Mouse (Mus musculus) midbrain, embryonic 16.5 days (tissue): ENCODE measurements around the gene Ghrl. TPM values are rescaled to one million over a fixed set of nuclear protein-coding genes. Genes with fewer than 3 reads are reported as not detected.
"Not testable (repeated sequence)": the region's sequence is repeated elsewhere in the genome, so short reads cannot be mapped to it uniquely, and the experiment has no call there.

Experiments used
- ATAC-seq: fragments of 200-750 bp; cut with Nextera tagmentation; 2 replicates; pipeline ENCODE4 v1.8.0; 2017; ENCODE audit warnings: moderate TSS enrichment
- H3K27ac ChIP-seq: fragments of 300-500 bp; sonication (generic); 2 replicates; pipeline ENCODE4 v1.5.1; 2014; ENCODE audit warnings: mild to moderate bottlenecking, low read length, mixed read lengths
- H3K27me3 ChIP-seq: fragments of 300-500 bp; sonication (generic); 2 replicates; pipeline ENCODE4 v1.6.1; 2014; ENCODE audit warnings: low read depth, low read length, mixed read lengths; ENCODE audit not compliant: control insufficient read depth, insufficient read depth
- H3K36me3 ChIP-seq: fragments of 300-500 bp; sonication (generic); 2 replicates; pipeline ENCODE4 v1.6.1; 2014; ENCODE audit warnings: mild to moderate bottlenecking, low read length, moderate library complexity, mixed read lengths; ENCODE audit not compliant: control insufficient read depth, insufficient read depth
- H3K4me1 ChIP-seq: fragments of 300-500 bp; sonication (generic); 2 replicates; pipeline ENCODE4 v1.6.1; 2014; ENCODE audit warnings: mild to moderate bottlenecking, low read length, mixed read lengths; ENCODE audit not compliant: control insufficient read depth, insufficient read depth
- H3K4me2 ChIP-seq: fragments of 300-500 bp; sonication (generic); 2 replicates; pipeline ENCODE4 v1.6.1; 2014; ENCODE audit warnings: mild to moderate bottlenecking, low read length, mixed read lengths
- H3K4me3 ChIP-seq: fragments of 300-500 bp; sonication (generic); 2 replicates; pipeline ENCODE4 v1.5.1; 2014; ENCODE audit warnings: low read depth, mild to moderate bottlenecking, low read length, moderate library complexity, mixed read lengths
- H3K9ac ChIP-seq: fragments of 300-500 bp; sonication (generic); 2 replicates; pipeline ENCODE4 v1.6.1; 2014; ENCODE audit warnings: low read depth, low read length, mixed read lengths
- H3K9me3 ChIP-seq: fragments of 300-500 bp; sonication (generic); replicated peaks from 2 replicates; pipeline ENCODE4 v1.6.1; 2014; ENCODE audit warnings: mild to moderate bottlenecking, low read length, mixed read lengths; ENCODE audit not compliant: control insufficient read depth, poor library complexity, severe bottlenecking
- WGBS: fragments of 180-500 bp; shearing (Covaris S2); extraction: QIAGEN DNeasy Blood & Tissue Kit; methylation state at CpG from one replicate; pipeline ENCODE4 v1.1.7; 2014; 5-methylcytosine and 5-hydroxymethylcytosine counted together
- polyA plus RNA-seq: library from polyadenylated mRNA; unstranded; fragments of >200 nt; fragmentation: Nextera tagmentation; extraction: Ambion mirVana; gene quantifications from 2 replicates; pipeline ENCODE4 v1.2.1, GENCODE M21; 2015

Gene Ghrl
- polyA plus RNA-seq, 1 experiment from 2014 or later = 1.2 TPM

GRCm38 (mm10) chr6:113713389-113713788 lies 6.3 kb downstream of the Ghrl start:
- H3K4me3 ChIP-seq, ATAC-seq, H3K9me3 ChIP-seq, H3K27ac ChIP-seq, H3K27me3 ChIP-seq, H3K4me1 ChIP-seq, H3K9ac ChIP-seq, H3K4me2 ChIP-seq: not testable (repeated sequence)
- WGBS = 88% methylated on average over 5 of the region's 5 CpGs
- peaks cover 47% of the 10 kb centered on the region for H3K36me3 ChIP-seq

- no peaks in the 10 kb centered on the region for H3K27me3 ChIP-seq
- H3K9ac ChIP-seq = no peak overlapping the region
- H3K4me2 ChIP-seq = no peak overlapping the region
- no peaks in the 10 kb centered on the region for H3K4me1 ChIP-seq
- H3K36me3 ChIP-seq = peaks cover 50% of the 10 kb centered on the region
- over 99% methylated on average over 3 of the region's 3 CpGs for WGBS
- no peak for ATAC-seq
- H3K27ac ChIP-seq = no peak overlapping the region
- no peak overlapping the region for H3K4me3 ChIP-seq
- H3K9me3 ChIP-seq = no peaks in the 10 kb centered on the region
Measured at GRCm38 (mm10) chr6:113712718-113713117, 7.0 kb downstream of the Ghrl start.

GRCm38 (mm10) chr6:113697222-113698205 lies 22.2 kb downstream of the Ghrl start:
- H3K9ac ChIP-seq = peak overlapping the region; percentile 85
- peak overlapping the region; percentile 86 for H3K27ac ChIP-seq
- H3K4me2 ChIP-seq = peak overlapping the region; percentile 98
- peak; percentile 66 for ATAC-seq
- no peaks in the 10 kb centered on the region for H3K27me3 ChIP-seq
- H3K4me1 ChIP-seq = peaks cover 31% of the 10 kb centered on the region
- no peaks in the 10 kb centered on the region for H3K9me3 ChIP-seq
- H3K36me3 ChIP-seq = peaks cover 9% of the 10 kb centered on the region
- H3K4me3 ChIP-seq = peak overlapping the region; percentile 97
- WGBS = 0% methylated on average over 76 of the region's 113 CpGs

- peak within 1 kb of the TSS; percentile 85 for H3K9ac ChIP-seq
- H3K4me1 ChIP-seq = peaks cover 31% of the 10 kb centered on the region
- peak within 1 kb of the TSS; percentile 86 for H3K27ac ChIP-seq
- under 1% methylated on average over 56 of the region's 58 CpGs for WGBS
- peak within 1 kb of the TSS; percentile 97 for H3K4me3 ChIP-seq
- H3K9me3 ChIP-seq = no peaks in the 10 kb centered on the region
- H3K27me3 ChIP-seq = no peaks in the 10 kb centered on the region
- ATAC-seq = peak; percentile 99
- H3K36me3 ChIP-seq = peaks cover 3% of the 10 kb centered on the region; the same call in 1 of the 2 replicates
- H3K4me2 ChIP-seq = peak within 1 kb of the TSS; percentile 98
Measured at GRCm38 (mm10) chr6:113696582-113697221, 23.0 kb downstream of the Ghrl start, which contains the start of gene Tatdn2. Gene Tatdn2 (plus strand): TSS chr6:113697050.

- Histone ChIP-seq H3K4me2 (peak overlapping the region; percentile 69), H3K4me1 (peaks cover 31% of the 10 kb centered on the region), H3K36me3 (peaks cover 3% of the 10 kb centered on the region; the same call in 1 of the 2 replicates), H3K27me3 (no peaks in the 10 kb centered on the region), H3K9me3 (no peaks in the 10 kb centered on the region), H3K9ac (peak overlapping the region; percentile 59), H3K4me3 (peak overlapping the region; percentile 97), H3K27ac (peak overlapping the region; percentile 80)
- no peak for ATAC-seq
- 86% methylated on average over 4 of the region's 4 CpGs for WGBS
Measured at GRCm38 (mm10) chr6:113695766-113696355, 23.8 kb downstream of the Ghrl start.

GRCm38 (mm10) chr6:113695203-113695602 lies 24.5 kb downstream of the Ghrl start:
- H3K36me3 ChIP-seq = peaks cover 3% of the 10 kb centered on the region; the same call in 1 of the 2 replicates
- no peaks in the 10 kb centered on the region for H3K27me3 ChIP-seq
- H3K4me2 ChIP-seq = no peak overlapping the region
- no peak for ATAC-seq
- peaks cover 31% of the 10 kb centered on the region for H3K4me1 ChIP-seq
- H3K9ac ChIP-seq = no peak overlapping the region
- no peak overlapping the region for H3K4me3 ChIP-seq
- H3K27ac ChIP-seq = no peak overlapping the region
- no peaks in the 10 kb centered on the region for H3K9me3 ChIP-seq
- 83% methylated on average over 1 of the region's 1 CpGs for WGBS

- no peak overlapping the region for H3K4me2 ChIP-seq
- no peak for ATAC-seq
- no peak overlapping the region for H3K4me3 ChIP-seq
- H3K9ac ChIP-seq = no peak overlapping the region
- WGBS = 94% methylated on average over 5 of the region's 5 CpGs
- no peaks in the 10 kb centered on the region for H3K27me3 ChIP-seq
- peaks cover 14% of the 10 kb centered on the region for H3K4me1 ChIP-seq
- H3K9me3 ChIP-seq = no peaks in the 10 kb centered on the region
- no peak overlapping the region for H3K27ac ChIP-seq
- H3K36me3 ChIP-seq = no peaks in the 10 kb centered on the region
Measured at GRCm38 (mm10) chr6:113693377-113693776, 26.3 kb downstream of the Ghrl start.

- Histone ChIP-seq H3K4me3 (no peak overlapping the region), H3K36me3 (no peaks in the 10 kb centered on the region), H3K4me1 (peaks cover 7% of the 10 kb centered on the region; the same call in 1 of the 2 replicates), H3K9me3 (no peaks in the 10 kb centered on the region), H3K27me3 (no peaks in the 10 kb centered on the region), H3K27ac (no peak overlapping the region), H3K9ac (no peak overlapping the region), H3K4me2 (no peak overlapping the region)
- no peak for ATAC-seq
- 77% methylated on average over 5 of the region's 5 CpGs for WGBS
Measured at GRCm38 (mm10) chr6:113692661-113693133, 27.0 kb downstream of the Ghrl start.
